Mouse (Mus musculus) liver, adult 2 months (tissue): ENCODE results near the gene Ndufb6. TPM values are rescaled to one million over a fixed set of nuclear protein-coding genes. Genes with fewer than 3 reads are reported as not detected.
"Not testable (repeated sequence)": the region's sequence is repeated elsewhere in the genome, so short reads cannot be mapped to it uniquely, and the experiment has no call there.

Source experiments
- DNase-seq: peaks from one replicate; pipeline ENCODE4 v3.0.0-alpha.2; 2011; ENCODE audit warnings: low read depth, low spot score; ENCODE audit errors: extremely low read depth
- H3K27ac ChIP-seq: fragments of 200-500 bp; replicated peaks from 2 replicates; pipeline ENCODE4 v1.5.1; 2012; ENCODE audit warnings: low read depth, mild to moderate bottlenecking, control low read depth, inconsistent platforms, low read length; ENCODE audit not compliant: insufficient read depth
- H3K27me3 ChIP-seq: fragments of 200-500 bp; 2 replicates; pipeline ENCODE4 v1.6.1; 2012; ENCODE audit warnings: mild to moderate bottlenecking, moderate library complexity, low read length, inconsistent platforms; ENCODE audit not compliant: control insufficient read depth, insufficient read depth
- H3K36me3 ChIP-seq: fragments of 200-500 bp; 2 replicates; pipeline ENCODE4 v1.6.1; 2012; ENCODE audit warnings: low read length, inconsistent platforms; ENCODE audit not compliant: control insufficient read depth, insufficient read depth
- H3K4me1 ChIP-seq: fragments of 200-500 bp; 2 replicates; pipeline ENCODE4 v1.6.1; 2011; ENCODE audit warnings: low read length; ENCODE audit not compliant: control insufficient read depth, insufficient read depth
- H3K4me3 ChIP-seq: fragments of 200-500 bp; 2 replicates; pipeline ENCODE4 v1.5.1; 2011; ENCODE audit warnings: low read depth, mild to moderate bottlenecking, control low read depth, low read length, moderate library complexity; ENCODE audit not compliant: insufficient read depth
- H3K79me2 ChIP-seq: fragments of 200-500 bp; 2 replicates; pipeline ENCODE4 v1.6.1; 2012; ENCODE audit warnings: inconsistent platforms, mild to moderate bottlenecking, low read length, moderate library complexity; ENCODE audit not compliant: control insufficient read depth, insufficient read depth
- H3K9ac ChIP-seq: fragments of 200-500 bp; 2 replicates; pipeline ENCODE4 v1.6.1; 2012; ENCODE audit warnings: low read depth, mild to moderate bottlenecking, control low read depth, inconsistent platforms, low read length
- CTCF ChIP-seq: fragments of 200-500 bp; IDR thresholded peaks from 2 replicates; pipeline ENCODE4 v1.5.1; 2011; ENCODE audit warnings: low read depth, low read length, control low read depth
- POLR2A ChIP-seq: fragments of 200-500 bp; IDR thresholded peaks from 2 replicates; pipeline ENCODE4 v1.6.1; 2011; ENCODE audit warnings: low read length, control low read depth; ENCODE audit not compliant: insufficient read depth; ENCODE audit errors: extremely low read depth
- WGBS: fragments of 180-500 bp; shearing (Covaris S2); methylation state at CpG from one replicate; pipeline ENCODE4 v1.1.7; 2018; 5-methylcytosine and 5-hydroxymethylcytosine counted together
- polyA plus RNA-seq: library from polyadenylated mRNA; depleted of rRNA; stranded (reverse); fragments of >200 nt; gene quantifications from 2 replicates; pipeline ENCODE4 v1.2.3, GENCODE M21; 2012
- total RNA-seq: library from RNA; depleted of rRNA; stranded (reverse); fragments of >200 nt; gene quantifications from 2 replicates; pipeline ENCODE4 v1.2.3, GENCODE M21; 2014

The Ndufb6 gene
- total and polyA plus RNA-seq, 2 experiments, result 135 to 154 TPM

DNA sequence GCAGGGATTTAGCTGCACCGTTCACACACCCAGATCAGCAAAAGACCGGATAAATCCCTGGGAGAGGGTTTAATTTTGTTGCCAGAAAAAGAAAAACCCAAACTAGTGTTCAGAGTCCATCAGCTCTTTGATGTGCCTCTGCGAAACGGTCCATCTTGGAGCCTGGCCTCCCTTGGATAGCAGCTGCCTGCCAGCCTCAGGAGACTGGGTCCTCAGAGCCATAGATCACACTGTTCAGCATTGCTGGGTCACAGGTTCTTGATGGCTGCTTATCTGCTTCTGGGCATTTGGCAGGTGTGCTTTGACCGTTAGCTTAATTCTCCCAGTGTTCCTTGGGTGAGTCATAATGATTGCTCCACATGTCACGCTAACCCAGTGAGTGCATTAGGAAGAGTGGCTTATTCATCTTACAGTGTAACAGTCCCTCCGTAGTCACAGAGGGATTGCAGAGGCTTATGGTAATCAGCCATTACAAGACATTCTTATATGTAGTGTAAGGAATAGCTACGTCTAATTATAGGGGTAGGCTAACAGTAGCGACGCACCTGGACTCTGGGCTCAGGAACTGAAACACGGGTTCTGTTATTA, 31.7 kb upstream of the Ndufb6 start:
- no peaks in the 10 kb centered on the region for H3K36me3 ChIP-seq
- no peak overlapping the region for H3K27ac ChIP-seq
- H3K4me3 ChIP-seq, result no peak overlapping the region
- 77% methylated on average over 11 of the region's 11 CpGs for WGBS
- DNase-seq, result no peak
- no peak overlapping the region for H3K9ac ChIP-seq
- no peaks in the 10 kb centered on the region; the same call in 1 of the 2 replicates for H3K4me1 ChIP-seq
- peaks cover 5% of the 10 kb centered on the region; the same call in 1 of the 2 replicates for H3K27me3 ChIP-seq
- no peaks in the 10 kb centered on the region for H3K79me2 ChIP-seq
- TF ChIP-seq CTCF (no peak), POLR2A (no peak)

DNA sequence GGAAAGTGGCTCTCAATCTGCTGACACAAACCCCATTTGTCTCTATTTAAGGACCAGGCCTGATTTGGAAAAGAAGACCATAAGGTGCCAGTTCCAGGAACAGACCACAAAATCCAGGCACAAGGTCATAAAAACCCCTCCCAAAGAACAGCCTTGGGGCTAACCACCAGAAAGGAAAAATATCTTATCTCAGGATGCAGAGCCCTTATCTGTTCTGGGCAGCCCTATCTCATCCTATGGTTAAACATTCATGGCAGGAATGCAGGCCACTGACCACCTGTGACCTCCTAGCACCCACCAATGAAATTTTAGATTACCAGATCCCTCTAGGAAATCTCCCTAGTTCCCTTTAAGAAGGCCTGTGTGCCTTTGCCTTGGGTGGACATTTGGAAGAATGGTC, 30.5 kb upstream of the Ndufb6 start:
- no peaks in the 10 kb centered on the region for H3K79me2 ChIP-seq
- peaks cover 4% of the 10 kb centered on the region; the same call in 1 of the 2 replicates for H3K27me3 ChIP-seq
- TF ChIP-seq POLR2A (no peak), CTCF (no peak)
- H3K9ac ChIP-seq, result no peak overlapping the region
- H3K27ac ChIP-seq, result no peak overlapping the region
- H3K4me3 ChIP-seq, result no peak overlapping the region
- no peaks in the 10 kb centered on the region for H3K36me3 ChIP-seq
- no peak for DNase-seq
- H3K4me1 ChIP-seq, result no peaks in the 10 kb centered on the region

DNA sequence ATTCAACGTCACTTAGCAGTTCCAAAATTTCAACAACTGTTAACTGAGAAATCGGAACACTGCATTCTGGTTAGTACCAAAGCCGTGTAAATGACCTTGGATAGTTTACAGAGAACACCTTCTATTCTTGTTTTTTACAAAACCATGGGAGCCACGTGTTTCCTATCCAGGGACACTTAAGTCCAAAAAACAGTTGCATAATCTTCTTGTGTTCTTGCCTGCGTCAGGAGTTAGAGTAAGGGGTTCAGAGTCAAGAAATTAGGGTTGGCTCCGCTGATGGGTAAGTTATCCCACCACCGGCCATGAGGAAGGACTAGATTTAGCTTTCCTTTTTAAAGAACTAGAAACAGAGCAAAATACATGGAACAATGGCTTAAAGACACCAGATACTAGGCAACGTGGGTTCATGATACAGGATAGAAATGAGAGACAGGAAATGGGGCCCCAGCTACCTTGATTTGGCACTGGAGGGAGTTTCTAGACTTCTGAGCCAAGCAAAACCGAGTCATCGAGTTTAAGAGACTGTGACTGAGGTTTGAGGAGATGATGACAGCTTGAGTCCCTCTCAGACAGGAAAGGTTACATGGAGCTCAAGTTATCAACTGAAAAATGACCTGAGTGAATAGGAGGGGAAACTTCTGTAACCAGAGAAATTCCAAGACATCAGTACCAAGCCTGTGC, 23.4 kb upstream of the Ndufb6 start:
- DNase-seq, result no peak

DNA sequence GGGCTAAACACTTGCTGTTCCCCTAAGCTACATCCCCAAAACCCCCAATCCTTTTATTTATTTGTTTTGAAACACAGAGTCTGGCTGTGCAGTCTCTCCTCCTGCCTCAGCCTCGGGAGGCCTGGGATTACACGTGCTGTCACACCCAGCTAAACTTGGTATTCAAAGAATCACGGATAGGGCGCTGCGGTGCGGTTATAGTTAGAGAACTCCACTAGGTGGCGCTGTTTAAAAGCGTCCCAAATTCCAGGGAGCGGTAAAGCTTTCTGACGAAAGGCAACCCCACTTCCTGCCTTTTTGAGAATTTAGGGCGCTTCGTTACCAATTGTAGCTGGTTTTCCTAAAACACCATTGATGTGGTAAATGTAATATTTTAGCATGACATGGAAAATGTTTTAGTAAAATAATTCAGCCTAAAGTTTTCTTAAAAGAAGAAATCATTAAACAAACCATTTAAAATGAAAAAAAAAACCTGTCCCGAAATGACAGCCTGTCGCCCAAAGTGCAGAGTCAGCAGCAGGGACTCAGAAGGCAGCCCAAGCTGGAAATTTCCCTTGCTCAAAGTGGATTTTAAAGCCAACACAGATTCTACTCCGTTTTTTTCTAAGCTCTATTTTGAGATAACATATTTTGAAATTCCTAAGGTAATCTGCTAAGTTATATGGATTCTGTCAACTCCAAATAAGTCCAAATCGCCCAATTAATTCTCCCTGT, 22.0 kb upstream of the Ndufb6 start:
- 8% methylated on average over 16 of the region's 16 CpGs for WGBS
- Histone ChIP-seq H3K4me1 (0 out of 2 replicates have a peak, but pooled peaks cover 3% of the 10 kb centered on the region), H3K9ac (no peak overlapping the region), H3K27ac (no peak overlapping the region), H3K36me3 (no peaks in the 10 kb centered on the region), H3K27me3 (no peaks in the 10 kb centered on the region; the same call in 1 of the 2 replicates), H3K4me3 (no peak overlapping the region), H3K79me2 (no peaks in the 10 kb centered on the region)
- DNase-seq, result peak; percentile 66
- peak; percentile 60 for TF ChIP-seq CTCF
- no peak for TF ChIP-seq POLR2A

More for the DNA sequence above, 23.4 kb upstream of the Ndufb6 start:
- no peak overlapping the region for H3K27ac ChIP-seq
- TF ChIP-seq CTCF (no peak), POLR2A (no peak)
- 0 out of 2 replicates have a peak, but pooled peaks cover 3% of the 10 kb centered on the region for H3K4me1 ChIP-seq
- no peaks in the 10 kb centered on the region for H3K36me3 ChIP-seq
- no peak overlapping the region for H3K9ac ChIP-seq
- H3K27me3 ChIP-seq, result no peaks in the 10 kb centered on the region; the same call in 1 of the 2 replicates
- no peak overlapping the region for H3K4me3 ChIP-seq
- 77% methylated on average over 10 of the region's 10 CpGs for WGBS
- H3K79me2 ChIP-seq, result no peaks in the 10 kb centered on the region

GRCm38 (mm10) chr4:40299169-40299568, 19.9 kb upstream of the Ndufb6 start:
- Histone ChIP-seq H3K27me3 (no peaks in the 10 kb centered on the region; the same call in 1 of the 2 replicates), H3K27ac (no peak overlapping the region), H3K9ac (no peak overlapping the region), H3K79me2 (no peaks in the 10 kb centered on the region), H3K4me3 (no peak overlapping the region), H3K4me1 (0 out of 2 replicates have a peak, but pooled peaks cover 3% of the 10 kb centered on the region), H3K36me3 (no peaks in the 10 kb centered on the region)
- WGBS, result 49% methylated on average over 5 of the region's 5 CpGs
- no peak for DNase-seq
- TF ChIP-seq CTCF (no peak), POLR2A (no peak)

DNA sequence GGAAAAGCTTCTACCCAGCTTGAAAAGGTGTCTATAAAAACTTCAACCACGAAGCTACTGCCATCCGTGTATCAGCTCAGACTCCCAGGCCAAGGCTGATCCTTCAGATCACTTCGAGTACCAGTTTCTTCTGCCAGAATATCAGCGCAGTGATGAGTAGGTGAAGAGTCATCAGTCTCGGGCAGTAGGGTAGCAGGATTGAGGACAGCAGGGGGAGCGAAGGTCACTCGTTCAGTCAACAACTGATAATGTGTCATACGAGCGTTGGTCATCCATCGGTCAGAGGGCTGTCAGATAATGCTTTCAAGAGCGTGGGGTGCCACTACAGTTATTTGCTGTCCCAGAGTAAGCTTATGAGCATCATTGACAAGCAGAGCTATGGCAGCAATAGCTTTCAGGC, 12.3 kb upstream of the Ndufb6 start:
- 88% methylated on average over 11 of the region's 11 CpGs for WGBS
- H3K79me2 ChIP-seq, H3K27ac ChIP-seq, H3K4me1 ChIP-seq, H3K27me3 ChIP-seq, H3K4me3 ChIP-seq, H3K36me3 ChIP-seq, H3K9ac ChIP-seq: not testable (repeated sequence)
- DNase-seq, result peak; percentile 41
